Mouse (Mus musculus) cortical plate, adult 2 months (tissue): ENCODE measurements around the gene Vegfd.

Source experiments
- CTCF ChIP-seq: fragments of 200-500 bp; IDR thresholded peaks from 2 replicates; pipeline ENCODE4 v1.5.1; 2011; ENCODE audit warnings: mild to moderate bottlenecking, control low read depth, low read length; ENCODE audit not compliant: insufficient read depth; ENCODE audit errors: extremely low read depth
- POLR2A ChIP-seq: fragments of 200-500 bp; IDR thresholded peaks from 2 replicates; pipeline ENCODE4 v1.6.1; 2011; ENCODE audit warnings: mild to moderate bottlenecking, low read length, control low read depth; ENCODE audit not compliant: insufficient read depth; ENCODE audit errors: extremely low read depth

GRCm38 (mm10) chrX:164379721-164380120, 6.5 kb downstream of the Vegfd start:
- TF ChIP-seq POLR2A (no peak), CTCF (no peak)
